Mouse (Mus musculus) bone marrow macrophage, adult 2 months (primary cell): ENCODE results near the gene Prkd1. TPM values are rescaled to one million over a fixed set of nuclear protein-coding genes. Genes with fewer than 3 reads are reported as not detected.

Experiments used
- H3K27ac ChIP-seq: 2 replicates; pipeline ENCODE4 v1.5.1; 2012; ENCODE audit warnings: low read depth, low read length; ENCODE audit not compliant: insufficient read depth
- H3K4me1 ChIP-seq: 2 replicates; pipeline ENCODE4 v1.6.1; 2012; ENCODE audit warnings: low read length; ENCODE audit not compliant: control insufficient read depth, insufficient read depth
- H3K4me3 ChIP-seq: 2 replicates; pipeline ENCODE4 v1.5.1; 2012; ENCODE audit warnings: mild to moderate bottlenecking, low read length, moderate library complexity; ENCODE audit not compliant: insufficient read depth
- CTCF ChIP-seq: IDR thresholded peaks from 2 replicates; pipeline ENCODE4 v1.5.1; 2012; ENCODE audit warnings: low read depth, mild to moderate bottlenecking, low read length, moderate library complexity
- POLR2A ChIP-seq: IDR thresholded peaks from 2 replicates; pipeline ENCODE4 v1.6.1; 2012; ENCODE audit warnings: mild to moderate bottlenecking, low read depth, low read length, borderline replicate concordance
- polyA plus RNA-seq: library from polyadenylated mRNA; stranded (reverse); fragments of >200 nt; gene quantifications from 2 replicates; pipeline ENCODE4 v1.2.4, GENCODE M21; 2012; ENCODE audit not compliant: missing spikeins, insufficient read depth, insufficient read length

Gene Prkd1
- polyA plus RNA-seq, 1 experiment, result not detected

- Histone ChIP-seq H3K27ac (no peak overlapping the region), H3K4me3 (no peak overlapping the region), H3K4me1 (no peaks in the 10 kb centered on the region)
- TF ChIP-seq POLR2A (no peak), CTCF (no peak)
These were observed 34.6 kb downstream of the Prkd1 start for GRCm38 (mm10) chr12:50614341-50614740.

- Histone ChIP-seq H3K27ac (no peak overlapping the region), H3K4me1 (no peaks in the 10 kb centered on the region), H3K4me3 (no peak overlapping the region)
- no peak for TF ChIP-seq CTCF
- TF ChIP-seq POLR2A, result no peak
These were observed 42.0 kb downstream of the Prkd1 start for GRCm38 (mm10) chr12:50606703-50607500.

GRCm38 (mm10) chr12:50599370-50599769, 49.5 kb downstream of the Prkd1 start:
- Histone ChIP-seq H3K4me1 (no peaks in the 10 kb centered on the region), H3K27ac (no peak overlapping the region), H3K4me3 (no peak overlapping the region)
- no peak for TF ChIP-seq CTCF
- TF ChIP-seq POLR2A, result no peak

GRCm38 (mm10) chr12:50598053-50598988, 50.6 kb downstream of the Prkd1 start:
- TF ChIP-seq CTCF (no peak), POLR2A (no peak)
- H3K27ac ChIP-seq, result no peak overlapping the region
- H3K4me3 ChIP-seq, result no peak overlapping the region
- no peaks in the 10 kb centered on the region for H3K4me1 ChIP-seq

GRCm38 (mm10) chr12:50597467-50597866, 51.4 kb downstream of the Prkd1 start:
- no peak for TF ChIP-seq CTCF
- Histone ChIP-seq H3K4me1 (no peaks in the 10 kb centered on the region), H3K4me3 (no peak overlapping the region), H3K27ac (no peak overlapping the region)

- Histone ChIP-seq H3K27ac (no peak overlapping the region), H3K4me1 (no peaks in the 10 kb centered on the region), H3K4me3 (no peak overlapping the region)
- no peak for TF ChIP-seq CTCF
These were observed 53.1 kb downstream of the Prkd1 start for GRCm38 (mm10) chr12:50595777-50596176.

- no peak for TF ChIP-seq POLR2A
- no peak for TF ChIP-seq CTCF
- no peak overlapping the region for H3K4me3 ChIP-seq
- H3K27ac ChIP-seq, result no peak overlapping the region
- H3K4me1 ChIP-seq, result no peaks in the 10 kb centered on the region
These were observed 54.4 kb downstream of the Prkd1 start for GRCm38 (mm10) chr12:50594506-50594905.

- Histone ChIP-seq H3K4me3 (no peak overlapping the region), H3K4me1 (no peaks in the 10 kb centered on the region), H3K27ac (no peak overlapping the region)
- no peak for TF ChIP-seq POLR2A
- no peak for TF ChIP-seq CTCF
These were observed 55.4 kb downstream of the Prkd1 start for GRCm38 (mm10) chr12:50593481-50593880.

GRCm38 (mm10) chr12:50588137-50588761, 60.6 kb downstream of the Prkd1 start:
- Histone ChIP-seq H3K4me3 (no peak overlapping the region), H3K4me1 (no peaks in the 10 kb centered on the region)
- TF ChIP-seq POLR2A, result no peak
- no peak for TF ChIP-seq CTCF

GRCm38 (mm10) chr12:50565198-50565597, 83.7 kb downstream of the Prkd1 start:
- Histone ChIP-seq H3K27ac (no peak overlapping the region), H3K4me3 (no peak overlapping the region), H3K4me1 (no peaks in the 10 kb centered on the region)
- no peak for TF ChIP-seq POLR2A
- TF ChIP-seq CTCF, result no peak

More at GRCm38 (mm10) chr12:50588137-50588761, 60.6 kb downstream of the Prkd1 start:
- H3K27ac ChIP-seq, result no peak overlapping the region
